Mouse (Mus musculus) left cerebral cortex, adult 9 months (tissue): Measurements from ENCODE around the gene Ksr2.
A peak's percentile ranks its signal among the peaks of the same experiment; 100 is the strongest.

Experiments
- DNase-seq, 2 experiments: peaks; one replicate each; pipeline ENCODE4 v3.0.0; 2022; ENCODE audit warnings: low spot score in 2 of 2

Gene Ksr2

DNA sequence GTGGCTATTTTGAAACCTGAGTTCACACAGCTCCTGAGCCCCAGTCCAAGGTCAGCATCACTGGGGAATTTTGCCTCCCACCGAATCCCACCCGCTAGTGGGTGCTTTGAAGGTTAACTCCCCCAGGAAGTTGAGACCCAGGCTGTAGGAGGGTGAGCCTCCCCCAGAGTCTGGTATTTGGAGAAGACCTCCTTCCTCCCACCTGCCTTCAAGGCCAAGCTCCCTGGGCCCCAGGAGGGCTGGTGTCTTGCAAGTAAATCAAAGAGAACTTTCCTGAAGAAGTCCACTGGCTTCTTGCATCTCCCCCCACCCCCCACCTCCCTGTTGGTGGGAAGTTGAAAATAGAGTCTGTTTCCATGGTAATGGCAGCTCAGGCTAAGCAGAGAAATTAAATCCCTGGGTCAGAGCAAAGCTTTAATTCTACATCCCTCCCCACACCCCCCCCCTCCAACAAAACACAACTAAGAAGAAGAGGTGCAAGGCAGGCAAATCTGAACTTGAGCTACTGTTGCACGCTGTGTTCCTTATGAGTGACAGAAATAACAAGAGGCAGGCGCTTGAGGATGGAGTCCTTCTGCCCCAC, 274.1 kb downstream of the Ksr2 start:
- DNase-seq, result no peak

DNA sequence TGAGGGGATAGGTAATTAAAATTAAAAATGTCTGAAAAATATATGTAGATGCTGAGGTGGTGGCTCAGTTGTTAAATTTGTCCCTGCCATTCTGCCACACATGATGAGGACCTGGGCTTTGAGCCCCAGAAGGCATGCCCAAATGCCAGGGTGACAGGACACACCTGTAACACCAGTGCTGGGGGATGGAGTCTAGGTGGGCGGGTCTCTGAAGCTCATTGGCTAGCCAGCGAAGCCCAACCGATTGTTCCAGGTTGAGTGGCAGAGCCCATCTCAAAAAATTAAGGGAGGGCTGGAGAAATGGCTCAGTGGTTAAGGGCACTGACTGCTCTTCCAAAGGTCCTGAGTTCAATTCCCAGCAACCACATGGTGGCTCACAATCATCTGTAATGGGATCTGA, 274.9 kb downstream of the Ksr2 start:
- no peak for DNase-seq

GRCm38 (mm10) chr5:117689840-117690239, 276.0 kb downstream of the Ksr2 start:
- no peak for DNase-seq

- peak; percentile 73 to 76 for DNase-seq
Observed at GRCm38 (mm10) chr5:117691271-117691670, 277.5 kb downstream of the Ksr2 start.

GRCm38 (mm10) chr5:117693557-117693956, 279.8 kb downstream of the Ksr2 start:
- DNase-seq, result no peak

DNA sequence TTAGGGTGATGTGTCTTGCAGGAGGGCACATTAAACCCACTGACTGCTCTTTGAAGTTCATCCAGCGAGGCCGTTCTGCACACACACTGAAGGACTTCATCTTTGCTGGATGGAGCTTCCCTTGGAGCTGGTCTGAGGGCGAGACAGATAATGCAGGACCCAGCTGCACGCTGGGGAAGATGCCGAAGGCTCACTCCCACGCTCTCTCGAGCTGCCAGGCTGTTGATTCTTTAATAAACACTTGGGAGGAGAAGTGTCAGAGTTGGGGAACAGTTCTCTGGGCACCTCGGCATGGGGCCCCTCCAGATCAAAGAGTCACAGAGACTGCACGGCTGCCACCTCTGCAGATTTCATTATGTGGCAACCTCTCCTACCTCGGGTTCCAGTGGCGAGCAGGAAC, 280.8 kb downstream of the Ksr2 start:
- DNase-seq, result peak; percentile 20 to 56

GRCm38 (mm10) chr5:117696366-117696765, 282.6 kb downstream of the Ksr2 start:
- no peak for DNase-seq

GRCm38 (mm10) chr5:117697589-117697988, 283.8 kb downstream of the Ksr2 start:
- no peak for DNase-seq

GRCm38 (mm10) chr5:117704371-117704770, 290.6 kb downstream of the Ksr2 start:
- DNase-seq, result no peak

- DNase-seq, result no peak
Observed at GRCm38 (mm10) chr5:117706633-117707032, 292.8 kb downstream of the Ksr2 start.

- no peak for DNase-seq
Observed at GRCm38 (mm10) chr5:117709306-117709705, 295.5 kb downstream of the Ksr2 start.

DNA sequence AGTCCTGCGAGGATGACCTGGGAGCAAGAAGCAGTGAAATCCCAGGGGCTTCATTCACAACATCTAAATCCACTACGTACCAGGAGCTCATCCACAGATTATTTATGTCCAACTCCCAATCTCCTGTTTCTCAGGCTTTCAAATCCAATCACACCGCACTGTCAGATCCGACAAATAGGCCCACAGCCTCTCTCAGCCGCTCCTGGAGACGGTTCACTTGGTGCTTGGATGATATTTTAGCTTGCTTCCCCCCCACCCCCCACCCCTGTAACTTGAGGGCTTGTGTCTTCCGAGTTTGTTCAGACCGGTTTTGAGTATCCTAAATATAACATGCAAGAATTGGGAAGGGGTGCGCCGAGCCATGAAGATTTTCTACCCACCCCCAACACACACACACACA, 297.8 kb downstream of the Ksr2 start:
- DNase-seq, result no peak

GRCm38 (mm10) chr5:117712207-117712606, 298.4 kb downstream of the Ksr2 start:
- DNase-seq, result no peak

- no peak for DNase-seq
Observed at GRCm38 (mm10) chr5:117717120-117717519, 303.3 kb downstream of the Ksr2 start.

DNA sequence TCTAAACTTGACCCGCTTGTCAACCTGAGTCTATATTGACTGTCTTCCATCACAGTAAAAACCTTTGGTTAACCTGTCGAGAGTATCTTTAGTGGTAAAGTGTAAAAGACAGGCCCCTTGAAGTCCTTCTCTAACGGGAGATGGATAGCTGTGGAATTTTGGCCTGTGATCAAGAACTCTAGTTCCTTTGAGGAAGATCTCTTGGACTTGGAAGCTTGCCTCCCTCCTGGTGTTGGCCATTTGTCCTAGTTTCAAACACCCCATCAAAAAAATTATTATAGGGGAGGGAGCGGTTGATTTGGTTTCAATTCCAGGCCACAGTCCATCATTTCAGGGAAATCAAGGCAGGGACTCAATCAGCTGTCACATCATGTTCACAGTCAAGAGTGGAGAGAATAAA, 309.5 kb downstream of the Ksr2 start:
- no peak for DNase-seq

- no peak for DNase-seq
Observed at GRCm38 (mm10) chr5:117726548-117726947, 312.7 kb downstream of the Ksr2 start.

DNA sequence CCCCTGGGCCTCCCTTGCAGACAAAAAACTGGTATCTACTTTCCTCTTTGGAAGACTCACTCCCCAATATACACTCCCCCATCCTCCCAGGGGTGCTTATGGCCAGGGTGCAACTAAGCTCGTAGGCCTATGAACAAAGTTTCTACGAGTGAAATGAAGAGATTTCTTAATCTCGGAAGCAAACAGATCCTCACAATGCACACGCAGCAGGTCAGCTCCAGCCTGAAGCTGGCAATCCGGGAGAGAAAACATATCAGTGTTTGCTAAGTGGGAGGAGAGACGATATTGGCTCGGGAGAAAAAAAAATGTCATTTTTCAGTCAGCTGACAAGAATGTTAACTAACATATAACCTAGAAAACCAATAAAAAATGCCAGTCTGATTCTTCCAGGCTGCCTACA, 313.3 kb downstream of the Ksr2 start:
- DNase-seq, result no peak

DNA sequence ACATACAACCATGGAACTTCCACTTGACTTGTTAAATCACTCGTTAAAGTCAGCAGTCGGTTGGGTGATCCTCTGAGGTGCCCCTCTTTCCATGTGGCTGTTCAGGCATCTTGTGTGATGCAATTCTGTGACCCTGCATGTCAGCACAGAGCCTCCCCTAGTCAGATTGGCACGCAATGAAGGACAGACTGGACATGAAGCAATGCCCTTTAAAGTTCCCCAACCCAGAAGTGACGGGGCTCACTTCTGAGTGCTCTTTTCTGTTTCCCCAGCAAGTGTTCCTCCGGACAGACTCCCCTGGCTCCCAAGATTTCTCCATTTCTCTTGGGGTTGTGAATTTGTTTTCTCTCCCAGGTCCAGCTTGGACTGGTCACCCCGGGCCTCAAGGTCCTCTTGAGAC, 317.5 kb downstream of the Ksr2 start:
- no peak for DNase-seq

DNA sequence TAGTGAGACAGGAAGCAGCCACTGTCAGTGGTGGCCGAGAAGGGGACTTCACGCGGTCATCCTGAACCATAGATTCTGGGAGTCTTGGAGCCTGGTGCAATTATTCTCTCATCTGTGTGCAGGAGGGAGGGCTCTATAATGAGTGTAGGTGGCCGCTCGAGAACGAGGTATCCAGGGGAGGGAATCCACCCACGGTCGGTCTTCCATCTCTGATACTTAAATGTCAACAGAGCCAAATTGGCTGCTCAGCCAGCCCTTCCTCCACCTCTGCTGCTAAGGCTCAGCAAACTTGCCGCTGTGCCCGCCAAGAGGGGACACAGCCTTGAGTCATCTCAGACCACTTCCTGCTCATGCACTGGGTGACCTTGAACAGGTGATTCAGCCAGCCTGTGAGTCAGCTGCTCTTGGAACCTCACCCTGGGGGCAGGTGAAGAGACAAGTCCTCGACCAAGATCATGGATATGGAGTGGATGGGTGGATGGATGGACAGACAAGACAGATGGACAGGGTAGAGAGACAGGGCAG, 330.9 kb downstream of the Ksr2 start:
- DNase-seq, result peak in 1 of 2 experiments; percentile 34

DNA sequence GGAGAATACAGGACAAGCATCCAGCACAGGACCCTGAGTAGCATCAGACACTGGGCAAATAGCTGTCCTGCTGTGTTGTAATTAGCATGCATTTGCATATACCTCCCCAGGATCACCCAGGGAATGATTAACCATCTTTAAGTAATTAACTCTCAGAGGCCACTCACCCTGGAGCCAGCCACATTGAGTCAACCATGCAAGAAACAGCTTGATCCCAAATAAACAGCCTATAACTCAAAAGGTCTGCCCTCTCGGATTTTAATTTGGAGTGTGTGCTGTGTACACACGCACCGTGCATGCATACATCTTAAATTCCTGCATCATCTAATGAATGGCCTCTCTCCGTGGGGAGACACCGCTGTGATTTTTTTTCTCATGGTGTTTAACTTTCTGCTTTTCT, 335.6 kb downstream of the Ksr2 start:
- no peak for DNase-seq

- DNase-seq, result no peak
Observed at GRCm38 (mm10) chr5:117757696-117758482, 344.1 kb downstream of the Ksr2 start.

DNA sequence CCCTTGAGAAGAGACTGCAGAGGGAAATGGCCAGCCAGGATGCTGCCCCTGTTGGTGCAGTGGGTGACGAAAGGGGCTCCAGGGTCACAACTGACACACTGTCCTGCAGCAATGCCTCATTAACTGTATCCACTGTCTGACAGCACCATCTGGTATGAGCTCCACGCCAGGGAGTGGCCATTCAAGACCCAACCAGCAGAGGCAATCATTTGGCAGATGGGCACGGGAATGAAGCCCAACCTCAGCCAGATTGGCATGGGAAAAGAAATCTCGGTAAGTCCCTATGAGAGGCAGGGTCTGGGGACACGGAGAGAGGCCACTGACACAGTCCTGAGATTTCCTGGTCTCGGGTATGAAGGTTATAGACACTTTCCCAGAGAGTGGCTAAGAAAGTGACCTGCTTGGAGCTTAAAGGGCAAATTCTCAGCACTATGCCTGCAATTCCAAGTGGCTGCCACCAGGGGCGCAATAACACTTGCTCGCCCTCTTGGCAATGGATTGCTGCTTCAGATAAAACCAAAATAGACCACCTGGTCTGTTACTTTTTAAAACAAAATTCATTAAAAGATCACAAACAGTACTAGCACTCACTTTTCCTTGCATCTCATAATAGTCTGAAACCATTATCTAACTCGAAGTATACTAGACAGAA, 347.5 kb downstream of the Ksr2 start:
- no peak for DNase-seq

GRCm38 (mm10) chr5:117764496-117764895, 350.7 kb downstream of the Ksr2 start:
- no peak for DNase-seq
